Mouse (Mus musculus): ENCODE measurements around the gene Sars2. TPM values are rescaled to one million over a fixed set of nuclear protein-coding genes. Genes with fewer than 3 reads are reported as not detected.
A peak's percentile ranks its signal among the peaks of the same experiment; 100 is the strongest.

Sars2 gene
- total RNA-seq, 2 experiments from 2014 or later, result 13.5 to 15.6 TPM

GRCm38 (mm10) chr7:28726600-28726999, 15.2 kb upstream of the Sars2 start:
- peak; percentile 44 for DNase-seq

GRCm38 (mm10) chr7:28727649-28728340, 14.0 kb upstream of the Sars2 start:
- peak; percentile 37 for DNase-seq

- peak; percentile 44 for DNase-seq
Measured at GRCm38 (mm10) chr7:28732341-28733142, 9.2 kb upstream of the Sars2 start.

- DNase-seq, result no peak
Measured at GRCm38 (mm10) chr7:28733211-28733610, 8.6 kb upstream of the Sars2 start.

- DNase-seq, result no peak
Measured at GRCm38 (mm10) chr7:28735701-28736100, 6.1 kb upstream of the Sars2 start.

- no peak for DNase-seq
Measured at GRCm38 (mm10) chr7:28739829-28740228, 2.0 kb upstream of the Sars2 start.

GRCm38 (mm10) chr7:28740949-28741348, 843 bp upstream of the Sars2 start:
- no peak for DNase-seq

- DNase-seq, result no peak
Measured at GRCm38 (mm10) chr7:28741368-28741708, 454 bp upstream of the Sars2 start.

- no peak for DNase-seq
Measured at GRCm38 (mm10) chr7:28749935-28750334, 8.1 kb downstream of the Sars2 start.

- no peak for DNase-seq
Measured at GRCm38 (mm10) chr7:28756079-28756478, 14.3 kb downstream of the Sars2 start, which contains the start of gene Ccer2. Gene Ccer2 (plus strand): TSS chr7:28756174.

- no peak for DNase-seq
Measured at GRCm38 (mm10) chr7:28758623-28759022, 16.8 kb downstream of the Sars2 start.

- no peak for DNase-seq
Measured at GRCm38 (mm10) chr7:28761907-28762306, 20.1 kb downstream of the Sars2 start.

GRCm38 (mm10) chr7:28765211-28765610, 23.4 kb downstream of the Sars2 start:
- no peak for DNase-seq

GRCm38 (mm10) chr7:28766173-28766879, 24.5 kb downstream of the Sars2 start, which contains the start of gene Sirt2:
Gene Sirt2 (plus strand): TSS chr7:28766735.
- peak; percentile 97 for DNase-seq

- no peak for DNase-seq
Measured at GRCm38 (mm10) chr7:28766910-28767309, 25.1 kb downstream of the Sars2 start.

- DNase-seq, result no peak
Measured at GRCm38 (mm10) chr7:28767462-28767965, 25.7 kb downstream of the Sars2 start, which contains the start of gene Nfkbib. Gene Nfkbib (minus strand): TSS chr7:28767512.

- DNase-seq, result no peak
Measured at GRCm38 (mm10) chr7:28769414-28769958, 27.7 kb downstream of the Sars2 start.

GRCm38 (mm10) chr7:28770309-28770708, 28.5 kb downstream of the Sars2 start:
- DNase-seq, result no peak

- DNase-seq, result no peak
Measured at GRCm38 (mm10) chr7:28771867-28772266, 30.1 kb downstream of the Sars2 start.

GRCm38 (mm10) chr7:28773163-28773562, 31.4 kb downstream of the Sars2 start:
- no peak for DNase-seq

- peak; percentile 46 for DNase-seq
Measured at GRCm38 (mm10) chr7:28774164-28774563, 32.4 kb downstream of the Sars2 start.

- no peak for DNase-seq
Measured at GRCm38 (mm10) chr7:28775129-28775528, 33.3 kb downstream of the Sars2 start.
